Mouse (Mus musculus): ENCODE results near the gene Itsn1.

DNA sequence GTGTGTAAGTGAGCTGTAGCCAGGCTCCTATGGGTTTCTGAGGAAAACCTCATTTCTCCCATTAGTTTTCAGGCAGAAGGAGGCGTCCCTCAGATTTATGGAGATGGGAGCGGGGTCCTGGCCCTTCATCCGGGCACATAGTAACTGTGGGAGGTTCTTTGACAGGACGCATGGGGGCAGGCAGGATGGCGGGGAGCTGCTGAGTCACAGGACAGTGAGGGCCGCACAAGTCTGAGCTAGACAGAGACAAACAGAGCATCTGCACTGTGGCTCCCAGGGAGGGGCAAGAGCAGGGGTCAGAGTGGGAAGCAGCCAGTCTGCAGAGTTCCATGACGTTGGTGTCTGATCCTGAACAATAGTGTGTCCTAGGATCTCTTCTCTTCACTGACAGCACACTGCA, 133.8 kb downstream of the Itsn1 start:
- TF ChIP-seq POLR2A (IDR thresholded peaks at IDR 0.05; ENCODE audit: control insufficient read depth, low read depth, low read length) = no peak
- no peak for TF ChIP-seq CTCF (IDR thresholded peaks at IDR 0.05; ENCODE audit: control insufficient read depth, insufficient read depth, insufficient replicate concordance, low read depth, low read length)
